Mouse (Mus musculus) liver, postnatal 0 days (tissue): ENCODE measurements around the gene Chchd4. TPM values are rescaled to one million over a fixed set of nuclear protein-coding genes. Genes with fewer than 3 reads are reported as not detected.
A peak's percentile ranks its signal among the peaks of the same experiment; 100 is the strongest.

Experiments used
- ATAC-seq: fragments of 200-750 bp; cut with Nextera tagmentation; 2 replicates; pipeline ENCODE4 v1.8.0; 2017; ENCODE audit warnings: mild to moderate bottlenecking, moderate library complexity
- DNase-seq: peaks from one replicate; pipeline ENCODE4 v3.0.0-alpha.2; 2016
- H3K27ac ChIP-seq: fragments of 300-500 bp; sonication (generic); 2 replicates; pipeline ENCODE4 v1.5.1; 2014; ENCODE audit warnings: antibody characterized with exemption, moderate library complexity, mild to moderate bottlenecking, low read depth
- H3K27me3 ChIP-seq: fragments of 300-500 bp; sonication (generic); 2 replicates; pipeline ENCODE4 v1.6.1; 2014; ENCODE audit warnings: low read length, control low read depth, mixed read lengths; ENCODE audit not compliant: insufficient read depth
- H3K36me3 ChIP-seq: fragments of 300-500 bp; sonication (generic); replicated peaks from 2 replicates; pipeline ENCODE4 v1.6.1; 2014; ENCODE audit warnings: mild to moderate bottlenecking, control low read depth, low read length, moderate library complexity, mixed read lengths; ENCODE audit not compliant: insufficient read depth
- H3K4me1 ChIP-seq: fragments of 300-500 bp; sonication (generic); 2 replicates; pipeline ENCODE4 v1.6.1; 2014; ENCODE audit warnings: antibody characterized with exemption, mild to moderate bottlenecking, control low read depth; ENCODE audit not compliant: insufficient read depth
- H3K4me2 ChIP-seq: fragments of 300-500 bp; sonication (generic); 2 replicates; pipeline ENCODE4 v1.6.1; 2014; ENCODE audit warnings: low read depth, mild to moderate bottlenecking, low read length, moderate library complexity, mixed read lengths
- H3K4me3 ChIP-seq: fragments of 300-500 bp; sonication (generic); 2 replicates; pipeline ENCODE4 v1.5.1; 2014; ENCODE audit warnings: low read depth, low read length
- H3K9ac ChIP-seq: fragments of 300-500 bp; sonication (generic); replicated peaks from 2 replicates; pipeline ENCODE4 v1.6.1; 2014; ENCODE audit warnings: mild to moderate bottlenecking, moderate library complexity
- H3K9me3 ChIP-seq: fragments of 300-500 bp; sonication (generic); 2 replicates; pipeline ENCODE4 v1.6.1; 2016; ENCODE audit warnings: mild to moderate bottlenecking, control low read depth, low read length, mixed read lengths
- CTCF ChIP-seq: sonication (generic); IDR thresholded peaks from 2 replicates; pipeline ENCODE4 v1.5.1; 2016; ENCODE audit warnings: antibody characterized with exemption, low read depth
- EP300 ChIP-seq: IDR thresholded peaks from 2 replicates; pipeline ENCODE4 v1.6.1; 2016; ENCODE audit warnings: antibody characterized with exemption, low read depth, mild to moderate bottlenecking
- WGBS: fragments of 180-500 bp; shearing (Covaris S2); extraction: QIAGEN DNeasy Blood & Tissue Kit; methylation state at CpG from one replicate; pipeline ENCODE4 v1.1.7; 2014; ENCODE audit not compliant: insufficient replicate concordance; 5-methylcytosine and 5-hydroxymethylcytosine counted together
- polyA plus RNA-seq: library from polyadenylated mRNA; unstranded; fragments of >200 nt; fragmentation: Nextera tagmentation; extraction: Ambion mirVana; gene quantifications from 2 replicates; pipeline ENCODE4 v1.2.1, GENCODE M21; 2015

Gene Chchd4
- polyA plus RNA-seq, 1 experiment from 2014 or later, result 11.3 TPM

GRCm38 (mm10) chr6:91445316-91445715 is 28.0 kb downstream of the Chchd4 start:
- DNase-seq (no peak), ATAC-seq (no peak)
- WGBS, result 62% methylated on average over 3 of the region's 3 CpGs
- H3K27me3 ChIP-seq, result no peaks in the 10 kb centered on the region
- no peak overlapping the region for H3K4me2 ChIP-seq
- no peak for TF ChIP-seq EP300
- H3K36me3 ChIP-seq, result no peaks in the 10 kb centered on the region
- H3K9ac ChIP-seq, result no peak overlapping the region
- H3K9me3 ChIP-seq, result no peaks in the 10 kb centered on the region
- no peak overlapping the region for H3K27ac ChIP-seq
- no peak overlapping the region for H3K4me3 ChIP-seq
- peaks cover 2% of the 10 kb centered on the region for H3K4me1 ChIP-seq

GRCm38 (mm10) chr6:91441145-91441662 is 32.1 kb downstream of the Chchd4 start:
- DNase-seq (no peak), ATAC-seq (peak; percentile 76)
- H3K9ac ChIP-seq, result peak overlapping the region; percentile 73
- H3K4me3 ChIP-seq, result peak overlapping the region; percentile 67
- H3K4me2 ChIP-seq, result peak overlapping the region; percentile 82
- H3K27ac ChIP-seq, result peak overlapping the region; percentile 75
- H3K4me1 ChIP-seq, result peaks cover 4% of the 10 kb centered on the region
- whole genome bisulfite sequencing, result 2% methylated on average over 19 of the region's 19 CpGs
- H3K9me3 ChIP-seq, result no peaks in the 10 kb centered on the region
- no peak for TF ChIP-seq CTCF
- no peak for TF ChIP-seq EP300
- no peaks in the 10 kb centered on the region for H3K36me3 ChIP-seq
- peaks cover 11% of the 10 kb centered on the region; the same call in 1 of the 2 replicates for H3K27me3 ChIP-seq

GRCm38 (mm10) chr6:91440474-91441144 is 32.7 kb downstream of the Chchd4 start:
- no peaks in the 10 kb centered on the region for H3K9me3 ChIP-seq
- H3K4me2 ChIP-seq, result peak overlapping the region; percentile 82
- H3K4me1 ChIP-seq, result peaks cover 4% of the 10 kb centered on the region
- H3K4me3 ChIP-seq, result peak overlapping the region; percentile 67
- peaks cover 11% of the 10 kb centered on the region; the same call in 1 of the 2 replicates for H3K27me3 ChIP-seq
- DNase-seq (peak; percentile 95), ATAC-seq (peak; percentile 98)
- H3K9ac ChIP-seq, result peak overlapping the region; percentile 73
- WGBS, result 3% methylated on average over 30 of the region's 30 CpGs
- no peak for TF ChIP-seq EP300
- no peak for TF ChIP-seq CTCF
- H3K27ac ChIP-seq, result peak overlapping the region; percentile 75
- no peaks in the 10 kb centered on the region for H3K36me3 ChIP-seq

GRCm38 (mm10) chr6:91424151-91424550 is 49.2 kb downstream of the Chchd4 start:
- TF ChIP-seq EP300, result no peak
- Histone ChIP-seq H3K4me2 (no peak overlapping the region), H3K4me3 (no peak overlapping the region), H3K36me3 (no peaks in the 10 kb centered on the region), H3K4me1 (no peaks in the 10 kb centered on the region), H3K27me3 (no peaks in the 10 kb centered on the region), H3K27ac (no peak overlapping the region), H3K9me3 (no peaks in the 10 kb centered on the region), H3K9ac (no peak overlapping the region)
- 66% methylated on average over 4 of the region's 4 CpGs for WGBS
- DNase-seq (no peak), ATAC-seq (no peak)

DNA sequence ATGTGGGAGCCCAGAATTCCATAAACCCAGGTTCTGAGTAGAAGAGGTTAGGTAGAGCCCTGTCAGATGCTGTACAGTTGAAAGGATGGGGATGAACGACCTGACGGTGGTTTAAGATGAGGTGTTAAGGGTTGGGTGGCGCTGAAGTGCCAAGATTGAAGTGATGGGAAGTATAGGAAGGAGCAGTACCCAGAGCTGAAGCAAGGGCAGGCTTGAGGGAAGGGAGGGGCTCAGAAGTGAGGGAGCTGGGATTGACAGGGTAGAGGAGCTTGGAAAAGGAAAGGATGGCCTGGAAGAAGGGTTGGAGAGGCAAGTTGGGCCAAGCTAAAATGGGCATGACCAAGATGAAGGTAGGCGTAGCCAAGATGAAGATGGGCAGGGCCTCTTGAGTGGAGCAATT is 51.7 kb downstream of the Chchd4 start:
- TF ChIP-seq CTCF (no peak), EP300 (no peak)
- no peaks in the 10 kb centered on the region for H3K4me1 ChIP-seq
- no peak overlapping the region for H3K27ac ChIP-seq
- no peaks in the 10 kb centered on the region for H3K36me3 ChIP-seq
- no peak overlapping the region for H3K4me3 ChIP-seq
- no peak for DNase-seq
- H3K27me3 ChIP-seq, result no peaks in the 10 kb centered on the region
- no peak overlapping the region for H3K4me2 ChIP-seq
- H3K9ac ChIP-seq, result no peak overlapping the region
- WGBS, result 60% methylated on average over 4 of the region's 4 CpGs
- H3K9me3 ChIP-seq, result no peaks in the 10 kb centered on the region
- no peak for ATAC-seq

- no peaks in the 10 kb centered on the region for H3K4me1 ChIP-seq
- H3K4me2 ChIP-seq, result no peak overlapping the region
- no peak overlapping the region for H3K27ac ChIP-seq
- no peak overlapping the region for H3K9ac ChIP-seq
- no peak overlapping the region for H3K4me3 ChIP-seq
- H3K36me3 ChIP-seq, result no peaks in the 10 kb centered on the region
- no peaks in the 10 kb centered on the region for H3K9me3 ChIP-seq
- ATAC-seq, result no peak
- TF ChIP-seq EP300 (no peak), CTCF (no peak)
- no peak for DNase-seq
- H3K27me3 ChIP-seq, result peaks cover 14% of the 10 kb centered on the region; the same call in 1 of the 2 replicates
- WGBS, result 62% methylated on average over 5 of the region's 5 CpGs
These were observed 56.0 kb downstream of the Chchd4 start for GRCm38 (mm10) chr6:91417291-91417845.
